Mouse (Mus musculus): ENCODE measurements around the gene Afg3l1. TPM values are rescaled to one million over a fixed set of nuclear protein-coding genes. Genes with fewer than 3 reads are reported as not detected.
"Not testable (repeated sequence)": the region's sequence is repeated elsewhere in the genome, so short reads cannot be mapped to it uniquely, and the experiment has no call there.

The Afg3l1 gene
- 63.4 TPM for polyA plus RNA-seq (2021)

DNA sequence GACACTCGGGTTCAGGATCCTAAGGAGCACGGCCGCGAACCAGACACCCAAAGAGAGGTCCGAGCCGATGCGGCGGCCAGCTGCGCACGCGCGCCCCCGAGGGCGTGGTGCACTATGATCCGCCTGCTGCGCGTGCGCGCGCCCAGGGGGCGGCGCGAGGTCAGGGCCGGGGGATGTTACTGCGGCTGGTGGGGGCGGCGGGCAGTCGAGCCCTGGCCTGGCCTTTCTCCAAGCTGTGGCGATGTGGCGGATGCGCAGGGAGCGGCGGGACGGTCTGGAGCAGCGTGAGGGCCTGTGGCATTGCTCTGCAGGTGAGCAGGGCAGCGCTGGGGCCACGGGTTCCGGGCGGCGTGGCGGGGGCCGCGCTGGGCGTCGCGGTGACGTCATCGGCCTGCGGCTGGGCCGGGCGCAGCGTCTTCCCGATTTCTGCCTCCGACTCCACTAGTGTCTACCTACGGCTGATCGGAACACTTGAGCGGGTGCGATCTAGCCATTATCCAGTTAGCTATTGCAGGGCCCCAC lies at the start of gene Afg3l1:
TSS of gene Afg3l1 (plus strand) at position 167 of the 522 bp plus-strand sequence.
- peak; percentile 38 for DNase-seq (ENCODE audit: low read depth, low spot score)
- ChIA-PET CTCF (no interaction called here), POLR2A (interaction anchor here (1.6 to 2.4 kb wide), 2 partner anchors 13 to 38 kb away, joined by 4 to 9 read pairs; partner anchors contain the start of gene Dbndd1)
- peak; percentile 70 for ATAC-seq
- H3K27me3 ChIP-seq: no peaks in the 10 kb centered on the region
- no peak for TF ChIP-seq CTCF (IDR thresholded peaks at IDR 0.05)
- in situ Hi-C loops (cut with MboI; ENCODE audit: low pct_unique_long_range_greater_than_20kb): no loop called here

GRCm38 (mm10) chr8:123428343-123428893 lies 49.3 kb upstream of the Afg3l1 start:
- H3K27me3 ChIP-seq: peaks cover 2% of the 10 kb centered on the region
- CTCF ChIA-PET: no interaction called here
- no peak for ATAC-seq
- no peak for DNase-seq (ENCODE audit: low read depth, low spot score)
- in situ Hi-C loops (cut with MboI; ENCODE audit: low pct_unique_long_range_greater_than_20kb): no loop called here
- POLR2A ChIA-PET: no interaction called here
- no peak for TF ChIP-seq CTCF (IDR thresholded peaks at IDR 0.05)

GRCm38 (mm10) chr8:123428939-123429721 lies 48.6 kb upstream of the Afg3l1 start:
- TF ChIP-seq CTCF (IDR thresholded peaks at IDR 0.05): no peak
- CTCF ChIA-PET: no interaction called here
- POLR2A ChIA-PET: no interaction called here
- in situ Hi-C loops (cut with MboI; ENCODE audit: low pct_unique_long_range_greater_than_20kb): no loop called here
- DNase-seq (ENCODE audit: low read depth, low spot score) (no peak), ATAC-seq (no peak)
- peaks cover 2% of the 10 kb centered on the region for H3K27me3 ChIP-seq

DNA sequence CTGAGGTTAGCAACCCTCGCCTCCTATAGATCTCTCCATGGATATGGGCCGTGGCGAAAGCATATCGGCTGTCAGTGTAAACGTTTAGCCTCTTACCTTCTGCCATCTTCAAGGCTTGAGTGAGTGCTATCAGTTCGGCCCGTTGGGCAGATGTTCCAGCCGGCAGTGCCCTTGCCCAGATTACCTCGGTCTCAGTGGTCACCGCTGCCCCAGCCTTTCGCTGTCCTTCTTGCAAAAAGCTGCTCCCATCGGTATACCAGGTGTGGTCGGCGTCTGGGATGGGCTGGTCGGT lies 48.0 kb upstream of the Afg3l1 start:
- H3K27me3 ChIP-seq; CTCF ChIA-PET; POLR2A ChIA-PET; DNase-seq (ENCODE audit: low read depth, low spot score); ATAC-seq; in situ Hi-C loops (cut with MboI; ENCODE audit: low pct_unique_long_range_greater_than_20kb): not testable (repeated sequence)

DNA sequence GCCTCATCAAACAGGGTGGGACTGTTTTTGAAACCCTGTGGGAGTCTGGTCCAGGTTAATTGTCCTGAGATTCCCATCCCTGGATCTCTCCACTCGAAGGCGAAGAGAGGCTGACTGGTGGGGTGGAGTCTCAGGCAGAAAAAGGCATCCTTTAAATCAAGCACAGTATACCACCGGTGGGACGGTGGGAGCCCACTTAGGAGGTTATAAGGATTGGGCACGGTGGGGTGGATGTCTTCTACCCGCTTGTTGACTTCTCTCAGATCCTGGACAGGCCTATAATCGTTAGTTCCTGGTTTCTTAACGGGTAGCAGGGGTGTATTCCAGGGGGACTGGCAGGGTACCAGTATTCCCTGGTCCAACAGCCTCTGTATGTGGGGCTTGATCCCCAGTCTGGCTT lies 46.8 kb upstream of the Afg3l1 start:
- CTCF ChIA-PET; DNase-seq (ENCODE audit: low read depth, low spot score); ATAC-seq; H3K27me3 ChIP-seq; POLR2A ChIA-PET; in situ Hi-C loops (cut with MboI; ENCODE audit: low pct_unique_long_range_greater_than_20kb): not testable (repeated sequence)

DNA sequence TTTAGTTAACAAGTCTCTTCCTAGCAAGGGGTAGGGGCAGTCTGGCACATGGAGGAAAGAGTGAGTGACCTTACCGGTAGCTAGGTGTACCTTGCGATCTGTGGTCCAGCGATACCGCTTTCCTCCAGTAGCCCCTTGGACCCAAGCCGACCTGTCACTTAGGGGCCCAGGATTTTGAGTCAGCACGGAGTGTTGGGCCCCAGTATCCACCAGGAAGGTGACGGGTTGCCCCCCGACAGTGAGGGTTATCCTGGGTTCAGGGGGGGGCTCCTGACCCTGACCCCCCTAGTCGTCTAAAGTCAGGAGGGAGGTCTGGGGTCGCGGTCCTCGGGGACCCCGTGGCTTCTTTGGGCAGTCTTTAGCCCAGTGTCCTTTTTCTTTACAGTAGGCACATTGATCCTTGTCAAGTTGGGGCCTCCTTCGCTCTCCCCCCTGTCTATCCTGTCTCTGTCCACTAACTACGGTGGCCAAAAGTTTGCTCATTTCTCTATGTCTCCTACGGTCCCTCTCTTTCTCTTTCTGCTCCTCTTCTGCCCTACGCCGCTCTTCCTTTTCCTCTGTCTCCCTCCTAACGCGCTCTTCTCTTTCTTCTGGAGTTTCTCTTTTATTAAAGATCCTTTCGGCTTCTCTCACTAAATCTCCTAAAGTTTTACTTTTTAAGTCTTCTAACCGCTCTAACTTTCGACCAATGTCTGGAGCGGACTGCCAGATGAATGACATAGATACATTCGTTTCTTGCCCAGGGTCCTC lies 45.9 kb upstream of the Afg3l1 start:
- in situ Hi-C loops (cut with MboI; ENCODE audit: low pct_unique_long_range_greater_than_20kb): no loop called here
- CTCF ChIA-PET: no interaction called here

GRCm38 (mm10) chr8:123432381-123432780 lies 45.3 kb upstream of the Afg3l1 start:
- DNase-seq (ENCODE audit: low read depth, low spot score): no peak
- ChIA-PET POLR2A (no interaction called here), CTCF (no interaction called here)

More for the DNA sequence above, 45.9 kb upstream of the Afg3l1 start:
- POLR2A ChIA-PET: no interaction called here
- no peaks in the 10 kb centered on the region for H3K27me3 ChIP-seq
- no peak for TF ChIP-seq CTCF (IDR thresholded peaks at IDR 0.05)
- DNase-seq (ENCODE audit: low read depth, low spot score) (no peak), ATAC-seq (no peak)

DNA sequence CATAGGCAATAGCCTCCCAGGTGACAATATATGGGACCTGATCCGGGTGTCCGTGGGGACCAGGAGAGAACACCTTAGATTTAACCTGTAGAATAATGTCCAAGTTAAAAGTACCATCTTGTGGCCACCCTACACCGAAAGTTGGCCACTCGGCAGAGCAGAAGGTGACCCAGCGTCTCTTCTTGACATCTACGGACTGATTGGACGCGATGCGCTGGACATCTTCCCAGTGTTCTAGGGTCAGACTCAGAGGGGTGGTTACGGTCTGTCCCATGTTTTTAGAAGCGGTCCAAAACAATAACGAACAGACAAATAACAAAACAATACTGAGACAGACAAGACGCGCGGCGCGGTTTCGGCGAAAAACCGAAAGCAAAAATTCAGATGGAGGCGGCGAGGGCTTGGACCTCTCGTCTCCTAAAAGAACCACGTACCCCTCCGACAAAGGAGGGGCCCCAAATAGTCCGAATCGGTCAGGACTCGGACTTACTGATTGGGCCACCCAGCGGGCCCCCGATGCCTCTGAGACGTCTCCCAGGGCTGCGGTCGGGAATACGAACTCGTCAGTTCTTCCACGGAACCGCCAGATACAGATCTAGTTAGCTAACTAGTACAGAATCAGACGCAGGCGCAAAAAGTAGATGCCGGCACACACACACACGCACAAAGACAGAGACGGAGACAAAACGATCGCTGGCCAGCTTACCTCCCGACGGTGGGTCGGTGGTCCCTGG lies 44.3 kb upstream of the Afg3l1 start:
- DNase-seq (ENCODE audit: low read depth, low spot score); POLR2A ChIA-PET; CTCF ChIA-PET; ATAC-seq; H3K27me3 ChIP-seq; in situ Hi-C loops (cut with MboI; ENCODE audit: low pct_unique_long_range_greater_than_20kb): not testable (repeated sequence)

More at GRCm38 (mm10) chr8:123432381-123432780, 45.3 kb upstream of the Afg3l1 start:
- TF ChIP-seq CTCF (IDR thresholded peaks at IDR 0.05): no peak
- in situ Hi-C loops (cut with MboI; ENCODE audit: low pct_unique_long_range_greater_than_20kb): no loop called here
- ATAC-seq: no peak
- no peaks in the 10 kb centered on the region for H3K27me3 ChIP-seq

DNA sequence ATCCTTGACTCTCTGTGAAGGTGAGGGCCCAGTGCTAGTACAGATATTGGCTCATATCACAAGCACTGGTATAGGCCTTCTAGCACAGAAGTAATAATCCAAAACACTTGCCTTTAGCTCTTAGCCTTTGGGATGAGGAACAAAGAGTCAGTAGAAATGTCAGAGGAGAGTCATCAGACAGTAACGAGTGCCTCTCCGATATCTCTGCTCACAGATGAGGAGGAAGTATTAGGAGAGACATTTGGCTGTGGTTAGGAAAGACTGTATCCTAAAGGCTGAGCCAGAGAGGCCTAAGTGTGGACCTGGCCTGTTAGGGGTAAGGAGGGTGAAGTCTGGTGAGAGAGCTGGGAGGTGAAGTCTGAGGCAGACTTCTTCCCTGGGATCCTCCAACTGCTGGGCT lies 35.9 kb upstream of the Afg3l1 start:
- ATAC-seq: no peak
- in situ Hi-C loops (cut with MboI; ENCODE audit: low pct_unique_long_range_greater_than_20kb): no loop called here
- no peak for DNase-seq (ENCODE audit: low read depth, low spot score)
- CTCF ChIA-PET: interaction anchor here (2.0 kb wide), 1 partner anchor 36 kb away, joined by 7 read pairs; the partner anchor contains the start of gene Mc1r
- no peak for TF ChIP-seq CTCF (IDR thresholded peaks at IDR 0.05)
- peaks cover 5% of the 10 kb centered on the region for H3K27me3 ChIP-seq
- POLR2A ChIA-PET: no interaction called here

DNA sequence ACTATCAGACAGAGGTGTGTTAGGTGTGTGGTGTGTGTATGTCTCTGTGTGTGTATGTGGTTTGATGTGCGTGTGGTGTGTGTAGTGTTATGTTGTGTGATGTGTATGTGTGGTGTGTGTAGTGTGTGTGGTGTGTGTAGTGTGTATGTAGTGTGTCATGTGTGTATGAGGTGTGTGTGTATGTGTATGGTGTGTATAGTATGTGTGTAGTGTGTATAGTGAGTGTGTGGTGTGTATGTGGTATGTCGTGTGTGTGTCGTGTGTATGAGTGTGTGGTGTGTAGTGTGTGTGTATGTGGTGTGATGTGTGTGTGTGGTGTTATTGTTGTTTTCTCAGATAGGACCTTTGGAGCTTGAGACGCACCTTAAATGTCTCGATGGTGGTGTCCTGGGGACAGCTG lies 35.4 kb upstream of the Afg3l1 start:
- ChIA-PET CTCF (interaction anchor here (1.1 to 2.0 kb wide), 6 partner anchors 10 to 72 kb away, joined by 3 to 7 read pairs (median 5); partner anchors contain the start of genes Mc1r and Tubb3), POLR2A (no interaction called here)
- ATAC-seq: no peak
- H3K27me3 ChIP-seq: peaks cover 5% of the 10 kb centered on the region
- TF ChIP-seq CTCF (IDR thresholded peaks at IDR 0.05): no peak
- in situ Hi-C loops (cut with MboI; ENCODE audit: low pct_unique_long_range_greater_than_20kb): no loop called here
- no peak for DNase-seq (ENCODE audit: low read depth, low spot score)

Measured in Patski (cell line).